Mouse (Mus musculus): Measurements from ENCODE around the gene Atg2a. TPM values are rescaled to one million over a fixed set of nuclear protein-coding genes. Genes with fewer than 3 reads are reported as not detected.
A peak's percentile ranks its signal among the peaks of the same experiment; 100 is the strongest.
"Not testable (repeated sequence)": the region's sequence is repeated elsewhere in the genome, so short reads cannot be mapped to it uniquely, and the experiment has no call there.

Atg2a gene
- polyA plus RNA-seq, 1 experiment: 25.0 TPM

DNA sequence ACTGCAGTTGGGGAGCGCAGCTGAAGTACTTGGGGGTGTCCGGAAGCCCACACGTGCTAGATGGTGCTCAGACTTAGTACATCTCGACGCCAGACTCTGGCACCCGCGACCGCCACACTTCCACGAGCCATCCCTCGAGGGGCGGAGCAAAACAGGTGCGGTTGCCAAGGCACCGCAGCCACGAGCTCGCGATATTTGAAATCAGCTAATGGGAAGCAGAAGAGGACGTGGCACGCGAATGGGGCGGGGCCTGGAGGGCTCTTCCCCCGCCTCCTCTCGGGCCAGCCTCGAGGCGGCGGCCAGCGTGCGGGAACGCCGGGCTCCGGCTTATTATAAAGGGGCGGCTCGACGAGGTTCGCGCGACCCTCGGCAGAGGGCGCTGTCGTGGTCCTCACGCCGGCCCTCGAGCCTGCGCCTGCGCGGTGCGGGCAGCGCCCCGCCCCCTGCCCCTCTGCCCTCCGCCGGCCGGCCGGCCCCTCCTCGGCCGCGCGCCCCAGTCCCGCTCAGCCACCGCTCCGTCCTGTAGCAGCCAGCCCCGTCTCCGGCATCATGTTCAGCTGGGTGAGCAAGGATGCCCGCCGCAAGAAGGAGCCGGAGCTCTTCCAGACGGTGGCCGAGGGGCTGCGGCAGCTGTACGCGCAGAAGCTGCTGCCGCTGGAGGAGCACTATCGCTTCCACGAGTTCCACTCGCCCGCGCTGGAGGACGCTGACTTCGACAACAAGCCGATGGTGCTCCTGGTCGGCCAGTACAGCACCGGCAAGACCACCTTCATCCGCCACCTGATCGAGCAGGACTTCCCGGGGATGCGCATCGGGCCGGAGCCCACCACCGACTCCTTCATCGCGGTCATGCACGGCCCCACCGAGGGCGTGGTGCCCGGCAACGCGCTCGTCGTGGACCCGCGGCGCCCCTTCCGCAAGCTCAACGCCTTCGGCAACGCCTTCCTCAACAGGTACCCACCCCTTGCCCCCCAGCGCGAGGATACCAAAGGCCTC is 35.3 kb downstream of the Atg2a start, which contains the start of gene Ehd1:
Ehd1 (plus strand) TSS at position 300 of the 996 bp plus-strand sequence.
- DNase-seq (ENCODE audit: low read depth): no peak

DNA sequence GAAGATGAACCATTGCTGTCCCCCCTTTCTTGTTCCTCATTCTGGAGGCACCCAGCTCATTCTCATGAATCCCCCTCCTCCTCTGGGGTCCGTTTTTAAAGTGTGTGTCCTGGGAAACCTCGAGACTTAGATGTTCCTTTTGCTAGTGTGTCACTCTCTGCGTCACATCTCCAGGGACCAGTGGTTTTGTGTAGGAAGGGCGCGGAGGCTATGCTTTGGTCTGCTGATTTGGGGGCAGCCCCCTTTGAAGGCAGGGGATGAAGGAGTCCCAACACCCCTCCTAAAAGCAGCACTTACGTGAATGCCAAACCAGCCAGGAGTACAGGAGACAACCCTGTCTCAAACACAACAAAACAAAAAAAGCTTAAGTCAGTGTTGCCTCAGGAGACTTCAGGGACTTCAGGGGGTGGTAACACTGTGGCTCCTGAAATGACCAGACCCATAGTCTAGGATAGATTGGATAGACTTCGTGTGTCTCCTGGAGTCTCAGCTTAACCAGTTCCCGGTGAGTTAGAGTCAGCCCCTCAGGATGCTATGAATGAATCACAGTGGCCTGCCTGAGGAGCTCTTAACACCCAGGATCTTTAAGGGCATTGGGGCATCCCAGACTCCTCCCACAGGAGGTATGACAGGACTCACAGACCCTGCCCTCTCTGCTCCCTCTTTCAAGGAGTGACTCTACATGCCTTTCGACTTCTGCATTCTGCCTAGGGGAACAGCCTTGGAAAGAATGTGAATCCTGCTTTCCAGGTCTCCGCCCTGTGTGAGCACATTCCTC is 36.4 kb downstream of the Atg2a start:
- peak; percentile 99 for DNase-seq (ENCODE audit: low read depth)

DNA sequence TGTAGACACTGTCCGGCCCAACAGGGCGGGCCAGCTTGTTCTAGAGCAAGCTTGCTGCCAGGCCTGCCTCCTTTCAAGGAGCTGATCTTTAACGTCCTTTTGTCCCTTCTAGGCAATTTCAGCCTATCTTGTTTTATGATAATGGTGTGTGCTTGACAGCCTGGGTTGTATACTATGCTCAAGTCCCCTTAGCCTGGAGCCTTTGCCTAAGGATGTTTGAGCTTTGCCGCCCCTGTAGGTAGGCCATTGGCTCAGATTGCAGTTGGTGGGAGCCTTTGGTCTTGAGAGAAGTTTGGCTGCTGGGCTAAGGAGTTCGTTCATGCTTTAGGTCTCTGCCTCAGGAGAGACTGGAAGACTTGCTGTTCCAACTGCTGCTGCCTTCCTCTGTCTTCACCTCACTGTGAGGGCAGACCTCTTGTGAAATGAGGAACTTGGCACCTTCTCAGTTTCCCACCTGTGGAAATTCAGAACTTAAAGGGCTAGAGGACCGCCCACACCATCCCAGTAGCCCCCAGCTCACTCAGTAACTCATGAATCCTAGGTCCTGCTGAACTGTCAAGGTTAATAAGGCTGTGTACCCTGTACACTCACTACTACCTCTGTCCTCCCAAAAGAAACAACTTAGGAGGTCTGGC is 37.1 kb downstream of the Atg2a start:
- no peak for DNase-seq (ENCODE audit: low read depth)

DNA sequence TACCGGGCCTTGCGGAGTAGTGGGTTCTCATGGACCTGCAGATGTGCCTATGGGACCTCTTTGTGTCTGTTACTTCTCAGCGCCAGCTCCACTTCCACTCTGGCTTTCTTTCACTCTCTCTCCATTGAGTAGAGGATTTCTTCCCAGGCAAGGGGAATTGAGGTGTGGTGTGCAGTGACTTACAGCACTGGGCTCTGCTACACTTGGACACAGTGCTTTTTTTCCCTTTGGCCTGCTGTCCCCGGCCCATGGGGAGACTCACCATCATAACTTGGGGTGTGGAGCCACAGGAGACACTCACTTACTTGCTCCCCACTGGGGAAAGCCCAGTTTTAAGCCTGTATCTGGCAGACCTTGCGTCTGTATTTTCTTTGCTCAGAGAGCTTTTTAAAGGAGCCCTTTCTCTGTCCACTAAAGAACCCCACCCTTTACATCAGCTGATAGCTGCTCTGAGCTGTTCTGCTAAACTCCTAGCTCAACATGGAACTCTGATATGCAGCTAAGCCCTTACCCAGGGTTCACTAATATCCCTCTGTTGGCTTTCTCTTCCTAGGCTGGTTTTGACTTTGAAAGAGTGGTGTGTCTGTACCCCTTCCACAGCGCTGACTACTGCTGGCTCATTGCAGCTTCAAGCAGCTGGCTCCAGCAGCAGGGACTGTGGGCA is 38.1 kb downstream of the Atg2a start:
- DNase-seq (ENCODE audit: low read depth): no peak

DNA sequence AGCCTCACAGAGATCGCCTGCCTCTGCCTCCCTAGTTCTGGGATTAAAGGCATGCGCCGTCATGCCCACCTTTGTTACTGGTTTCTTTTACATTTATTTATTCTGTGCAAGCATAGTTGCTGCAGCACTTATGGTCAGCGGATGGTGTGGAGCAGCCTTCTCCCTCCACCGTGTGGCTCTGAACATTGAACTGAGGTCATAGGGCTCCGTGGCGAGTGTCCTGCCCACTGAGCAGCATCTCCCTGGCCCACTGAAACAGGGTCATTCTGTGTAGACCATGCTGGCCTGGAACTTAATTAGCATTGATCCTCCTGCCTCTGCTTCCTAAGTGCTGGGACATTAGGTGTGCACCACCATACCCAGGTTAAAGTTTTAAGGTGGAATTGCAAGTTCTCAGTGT is 39.1 kb downstream of the Atg2a start:
- no peak for DNase-seq (ENCODE audit: low read depth)

DNA sequence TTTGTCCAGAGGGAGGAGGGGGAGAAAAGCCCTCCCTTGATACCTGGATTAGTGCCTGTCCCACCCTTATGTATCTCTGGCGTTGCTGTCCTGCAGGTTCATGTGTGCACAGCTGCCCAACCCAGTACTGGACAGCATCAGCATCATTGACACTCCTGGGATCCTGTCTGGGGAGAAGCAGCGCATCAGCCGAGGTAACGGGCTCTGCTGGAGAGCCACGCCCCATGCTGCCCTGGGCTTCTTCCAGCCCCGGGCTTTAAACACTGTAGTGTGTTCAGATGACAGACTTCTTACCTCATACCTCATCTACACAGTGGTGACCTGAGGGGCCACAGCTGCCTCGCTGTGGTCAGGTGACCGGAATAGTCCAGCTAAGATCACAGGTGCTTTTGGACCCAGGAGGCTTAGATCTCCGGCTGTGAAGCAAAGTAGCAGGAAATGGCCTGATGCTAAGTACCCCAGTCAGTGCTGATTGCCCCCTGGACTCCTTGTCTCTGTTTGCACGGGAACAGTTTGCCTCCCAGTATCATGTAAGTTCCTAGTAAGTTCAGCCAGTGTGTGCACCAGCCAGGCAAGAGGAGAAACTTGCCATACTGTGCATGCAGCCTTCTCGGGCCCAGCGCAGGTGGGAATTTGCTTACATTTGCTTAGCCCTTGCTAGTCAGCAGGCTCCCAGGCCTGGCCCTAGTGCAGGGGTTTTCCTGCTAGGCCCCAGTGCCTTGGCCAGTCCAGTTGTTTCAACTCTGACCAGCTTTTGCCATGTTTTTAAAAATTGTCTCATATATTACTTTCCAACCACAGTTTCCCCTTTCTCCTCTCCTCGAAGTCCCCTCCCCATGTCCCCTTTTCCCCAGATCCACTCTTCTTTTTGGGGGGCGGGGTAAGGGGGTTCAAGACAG is 39.9 kb downstream of the Atg2a start:
- DNase-seq (ENCODE audit: low read depth): no peak

DNA sequence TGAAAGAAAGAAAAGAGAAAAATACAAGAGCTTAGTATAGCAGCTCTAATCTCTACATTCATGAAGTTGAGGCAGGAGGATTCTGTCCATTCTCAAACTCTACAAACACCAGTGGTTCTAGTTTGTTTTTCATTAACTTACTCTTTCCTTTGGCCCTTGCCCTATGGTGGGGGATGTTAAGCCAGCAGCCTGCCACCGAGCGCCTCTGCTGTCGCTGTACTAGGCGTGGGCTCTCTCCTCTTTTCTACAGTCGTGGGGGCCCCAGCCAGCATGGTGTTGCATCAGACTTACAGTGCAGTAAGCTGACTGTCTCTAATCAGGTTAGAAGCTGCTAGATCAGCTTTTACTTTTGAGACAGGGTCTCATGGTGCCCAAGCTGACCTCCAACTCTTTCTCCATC is 41.5 kb downstream of the Atg2a start:
- no peak for DNase-seq (ENCODE audit: low read depth)

DNA sequence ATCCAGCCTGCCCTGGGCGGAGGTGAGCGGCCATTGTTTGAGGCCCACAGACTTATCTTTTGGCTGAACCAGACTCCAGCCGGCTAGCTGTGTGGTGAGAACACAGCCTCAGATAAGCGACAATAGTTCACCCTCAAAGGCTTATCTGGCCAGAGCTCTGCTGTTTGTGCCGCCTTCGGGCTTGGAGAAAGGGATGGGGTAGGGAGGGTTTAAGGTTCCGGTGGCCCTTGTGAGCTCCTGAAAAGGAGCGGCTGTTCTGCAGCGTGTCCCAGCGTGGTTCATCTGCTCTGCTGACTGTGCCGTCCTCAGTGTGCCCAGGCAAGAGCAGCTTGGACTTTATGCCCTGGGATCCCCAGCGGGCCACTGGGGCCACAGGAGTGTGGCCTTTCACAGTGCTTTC is 43.0 kb downstream of the Atg2a start:
- no peak for DNase-seq (ENCODE audit: low read depth)

DNA sequence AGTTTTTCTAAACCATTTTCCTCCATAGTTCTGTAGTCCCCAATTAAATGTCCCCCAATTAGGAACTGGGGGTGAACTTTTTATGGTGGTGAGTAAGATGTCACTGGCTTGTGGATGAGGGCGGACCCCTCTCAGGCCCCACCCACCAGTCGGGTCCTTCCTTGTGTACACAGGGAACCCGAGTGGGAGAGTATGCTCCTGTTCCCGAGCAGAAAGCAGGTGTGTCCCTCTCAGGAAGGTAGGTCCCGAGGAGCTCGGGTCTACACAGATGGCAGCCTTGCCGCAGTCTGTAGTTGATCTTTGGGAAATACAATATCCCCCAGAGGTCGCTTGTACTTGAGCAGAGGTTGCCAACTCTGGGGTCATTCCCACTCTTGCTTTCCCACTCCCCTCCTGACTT is 43.8 kb downstream of the Atg2a start:
- DNase-seq (ENCODE audit: low read depth): no peak

DNA sequence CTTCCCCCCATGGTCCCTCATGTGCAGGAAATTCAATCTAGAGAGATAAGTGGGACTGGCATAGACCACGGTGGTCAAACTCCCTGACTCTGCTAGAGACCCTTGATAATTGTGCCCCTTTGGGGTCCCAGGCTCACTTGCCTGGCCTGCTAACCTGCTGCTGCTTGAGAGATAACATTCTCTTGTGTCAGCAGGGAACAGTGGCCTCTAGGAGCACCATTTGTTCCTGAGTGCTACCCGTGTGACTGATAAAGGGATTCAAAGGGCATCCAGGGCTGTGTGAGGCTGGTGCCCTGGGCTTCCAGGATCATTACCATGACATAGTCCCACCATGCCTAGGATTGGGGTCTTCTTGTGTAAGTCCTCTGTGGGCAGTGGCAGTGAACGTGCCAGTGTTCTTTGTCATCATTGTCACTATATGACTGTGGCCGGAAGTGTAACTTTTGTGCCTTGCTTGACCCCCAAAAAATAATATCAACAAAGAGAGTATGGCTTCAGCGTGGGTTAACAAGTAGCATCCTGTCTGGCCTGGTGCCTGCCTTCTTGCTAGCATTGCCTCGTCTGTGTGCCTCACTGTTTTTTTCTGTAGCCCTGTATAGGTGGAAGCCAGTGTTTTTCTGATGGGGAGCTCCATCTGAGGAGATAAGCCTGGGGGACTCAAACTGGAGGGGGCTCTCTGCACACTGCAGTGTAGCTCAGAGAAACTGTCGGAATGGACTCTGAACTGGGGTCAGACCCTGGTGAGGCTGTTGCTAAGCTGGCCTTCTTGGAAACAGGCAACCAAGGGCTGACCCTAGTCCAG is 44.4 kb downstream of the Atg2a start:
- DNase-seq (ENCODE audit: low read depth): no peak

DNA sequence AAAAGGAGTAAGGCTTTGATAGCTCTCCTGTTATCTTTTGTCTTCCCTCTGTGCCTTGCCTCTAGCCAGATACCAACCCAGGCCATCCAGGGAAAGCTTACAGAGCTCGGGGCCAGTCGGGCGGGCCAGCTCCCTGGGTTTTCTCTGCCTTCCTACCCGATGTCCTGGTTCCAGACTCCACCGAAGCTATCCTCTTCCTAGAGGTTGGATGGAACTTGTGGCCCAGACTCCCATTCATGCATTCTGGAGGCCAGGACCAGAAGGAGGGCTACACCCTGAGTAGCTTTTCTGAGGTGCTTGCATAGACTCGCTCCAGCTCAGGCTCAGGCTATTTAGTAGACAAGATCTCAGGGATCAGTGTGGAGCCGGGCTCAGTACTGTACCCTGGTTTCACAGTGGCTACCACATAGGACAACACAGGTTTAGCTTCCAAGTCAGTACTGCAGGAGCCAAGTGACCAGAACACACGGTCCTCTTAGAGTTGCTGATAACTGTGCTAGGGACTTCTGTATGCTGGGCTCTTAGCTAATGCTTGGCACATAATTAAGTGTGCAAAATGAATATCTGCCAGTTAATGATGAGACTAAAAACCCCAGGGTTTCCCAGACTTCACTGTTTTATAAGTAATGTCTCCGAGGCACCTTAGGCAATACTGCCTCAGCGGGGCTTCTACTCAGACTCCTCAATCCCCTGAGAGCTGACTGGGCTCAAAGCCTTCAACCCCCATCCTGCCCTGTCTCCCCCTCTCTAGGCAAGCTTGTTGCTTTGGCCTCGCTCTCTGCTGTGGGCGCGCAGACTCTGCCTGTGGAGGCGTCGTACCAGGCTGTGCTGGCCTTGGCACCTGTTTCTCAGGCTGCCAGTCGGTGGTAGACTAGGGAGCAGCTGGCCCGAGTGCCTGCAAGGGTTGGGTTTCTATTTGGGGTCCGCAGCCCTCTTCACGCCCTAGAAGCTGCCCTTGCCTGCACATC is 45.2 kb downstream of the Atg2a start:
- no peak for DNase-seq (ENCODE audit: low read depth)

DNA sequence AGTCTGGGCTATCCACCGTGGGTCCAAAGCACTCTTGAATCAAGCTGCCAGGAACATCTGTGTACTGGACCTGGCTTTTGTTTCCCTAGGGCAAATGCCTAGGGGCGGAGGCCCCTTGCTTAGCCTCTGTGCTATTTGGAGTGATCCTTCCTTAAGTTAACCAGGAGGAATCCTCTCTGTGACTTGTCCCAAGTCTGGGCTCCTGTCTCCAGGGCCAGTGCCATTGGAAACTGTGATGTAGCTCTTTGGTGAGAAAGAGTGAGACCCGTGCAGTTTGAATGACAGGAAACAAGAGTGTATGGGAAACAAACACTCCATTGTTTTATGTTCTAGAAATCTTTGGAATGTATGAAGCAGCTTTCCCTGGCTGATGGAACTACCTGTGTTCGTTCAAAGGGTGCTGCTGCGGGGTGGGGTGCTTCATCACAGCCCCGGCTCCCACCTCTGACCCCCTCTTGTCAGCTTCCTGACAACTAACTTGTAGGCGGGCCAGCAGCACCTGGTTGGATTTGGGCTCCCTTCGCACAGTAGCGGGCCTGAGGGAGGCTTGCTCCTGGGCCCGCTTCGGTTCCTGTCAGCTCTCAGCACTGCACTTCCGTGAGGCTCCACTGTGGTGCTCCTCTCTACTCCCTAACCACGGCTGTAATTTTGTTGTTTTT is 46.9 kb downstream of the Atg2a start:
- no peak for DNase-seq (ENCODE audit: low read depth)

DNA sequence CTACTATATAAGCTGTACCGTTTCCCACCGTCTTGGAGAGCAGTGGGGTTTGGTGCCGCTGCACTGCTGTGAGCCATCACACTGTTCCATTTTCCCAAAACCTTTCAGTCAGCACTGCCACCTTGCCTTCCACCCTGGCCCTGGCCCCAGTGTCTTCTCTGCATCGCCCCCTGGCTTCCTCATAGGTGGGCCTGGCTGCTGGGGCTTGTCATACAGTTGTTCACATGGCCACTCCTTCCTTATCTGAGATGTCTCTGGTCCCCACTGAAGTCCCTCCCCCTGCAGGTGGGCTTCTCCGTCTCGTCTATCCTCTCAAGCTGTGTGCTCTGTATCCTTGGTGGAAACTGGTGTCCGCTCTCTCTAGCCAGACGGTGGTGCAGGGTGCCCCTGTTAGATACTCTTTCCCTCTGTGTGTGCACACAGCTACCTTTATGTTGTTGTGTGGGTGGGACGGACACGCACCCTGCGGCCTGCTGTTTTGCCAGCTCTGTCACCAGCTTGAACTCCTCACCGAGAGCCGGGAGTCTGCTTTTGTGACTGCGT is 48.3 kb downstream of the Atg2a start:
- DNase-seq (ENCODE audit: low read depth): no peak

DNA sequence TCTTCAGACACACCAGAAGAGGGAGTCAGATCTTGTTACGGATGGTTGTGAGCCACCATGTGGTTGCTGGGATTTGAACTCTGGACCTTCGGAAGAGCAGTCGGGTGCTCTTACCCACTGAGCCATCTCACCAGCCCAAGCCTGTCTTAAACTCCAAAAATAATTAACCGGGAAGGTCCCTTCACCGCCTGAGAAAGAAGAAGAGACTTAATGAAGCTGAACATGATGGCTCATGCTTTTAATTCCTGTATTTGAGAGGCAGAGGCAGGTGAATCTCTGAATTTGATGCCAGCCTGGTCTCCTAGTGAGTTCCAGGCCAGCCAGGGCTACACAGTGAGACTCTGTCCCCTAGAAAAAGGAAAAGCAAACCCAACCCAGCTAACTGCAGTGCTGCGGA is 49.2 kb downstream of the Atg2a start:
- not testable (repeated sequence) for DNase-seq (ENCODE audit: low read depth)

DNA sequence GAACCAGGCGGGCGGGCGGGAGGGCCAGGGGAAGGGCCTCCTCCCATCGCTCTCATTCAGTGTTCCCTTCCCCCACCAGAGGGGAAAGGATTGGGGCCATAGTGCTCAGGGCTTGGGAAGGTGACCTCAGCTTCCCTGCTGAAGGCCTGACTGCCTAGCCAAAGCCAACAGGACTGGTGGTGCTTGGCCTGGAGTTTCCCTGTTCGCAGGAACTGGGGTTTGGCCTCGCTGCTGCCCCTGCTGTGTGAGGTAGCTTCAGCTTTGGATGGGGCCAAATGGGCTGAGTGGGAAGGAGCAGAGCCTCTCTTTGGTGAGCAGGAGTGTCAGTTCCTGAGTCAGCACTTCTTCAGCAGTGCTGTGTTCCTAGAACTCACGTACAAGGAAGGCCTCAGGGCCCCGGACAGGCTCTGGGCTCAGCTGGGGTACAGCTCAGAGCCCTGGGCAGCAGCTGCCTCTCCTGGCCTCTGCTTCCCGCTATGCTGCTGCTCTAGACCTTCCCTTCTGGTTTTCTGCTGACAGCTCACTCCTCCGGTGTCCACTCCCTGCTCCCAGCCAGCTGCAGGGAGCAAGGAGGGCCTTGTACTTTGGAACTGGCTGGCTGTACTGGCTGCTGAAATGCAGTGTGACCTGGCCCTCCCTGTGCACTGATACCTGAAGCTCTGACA is 49.8 kb downstream of the Atg2a start:
- no peak for DNase-seq (ENCODE audit: low read depth)

DNA sequence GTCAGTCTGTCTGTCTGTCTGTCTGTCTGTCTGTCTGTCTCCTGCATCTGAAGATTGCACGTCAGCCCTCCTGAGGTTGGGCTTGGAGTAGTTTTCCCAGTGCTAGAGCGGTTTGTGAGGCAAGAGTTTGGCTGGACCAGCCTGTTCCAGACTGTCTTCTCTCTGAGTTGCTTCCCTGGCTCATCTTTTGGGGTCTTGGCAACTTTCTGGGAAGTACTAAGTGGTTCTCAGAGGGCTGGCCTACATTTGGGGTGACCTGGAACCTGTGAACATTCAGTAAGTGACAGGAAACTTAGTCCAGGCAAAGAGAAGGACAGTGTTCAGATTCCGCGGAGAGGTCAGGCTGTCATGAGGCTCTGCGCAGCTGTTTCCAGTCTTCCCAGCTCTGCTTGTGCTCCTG is 50.8 kb downstream of the Atg2a start:
- DNase-seq (ENCODE audit: low read depth): no peak

DNA sequence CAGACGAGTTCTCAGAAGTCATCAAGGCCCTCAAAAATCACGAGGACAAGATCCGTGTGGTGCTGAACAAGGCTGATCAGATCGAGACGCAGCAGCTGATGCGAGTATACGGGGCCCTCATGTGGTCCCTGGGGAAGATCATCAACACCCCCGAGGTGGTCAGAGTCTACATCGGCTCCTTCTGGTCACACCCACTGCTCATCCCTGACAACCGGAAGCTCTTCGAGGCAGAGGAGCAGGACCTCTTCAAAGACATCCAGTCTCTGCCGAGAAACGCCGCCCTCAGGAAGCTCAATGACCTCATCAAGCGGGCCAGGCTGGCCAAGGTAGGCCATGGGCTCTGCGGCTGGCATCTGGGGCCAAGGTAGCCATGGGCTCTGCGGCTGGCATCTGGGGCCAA is 52.8 kb downstream of the Atg2a start:
- no peak for DNase-seq (ENCODE audit: low read depth)
